Mouse (Mus musculus): ENCODE measurements around the gene C130032M10Rik. TPM values are rescaled to one million over a fixed set of nuclear protein-coding genes. Genes with fewer than 3 reads are reported as not detected.
A peak's percentile ranks its signal among the peaks of the same experiment; 100 is the strongest.

Gene C130032M10Rik
- polyA plus RNA-seq, 1 experiment from 2014 or later: 0.60 TPM

DNA sequence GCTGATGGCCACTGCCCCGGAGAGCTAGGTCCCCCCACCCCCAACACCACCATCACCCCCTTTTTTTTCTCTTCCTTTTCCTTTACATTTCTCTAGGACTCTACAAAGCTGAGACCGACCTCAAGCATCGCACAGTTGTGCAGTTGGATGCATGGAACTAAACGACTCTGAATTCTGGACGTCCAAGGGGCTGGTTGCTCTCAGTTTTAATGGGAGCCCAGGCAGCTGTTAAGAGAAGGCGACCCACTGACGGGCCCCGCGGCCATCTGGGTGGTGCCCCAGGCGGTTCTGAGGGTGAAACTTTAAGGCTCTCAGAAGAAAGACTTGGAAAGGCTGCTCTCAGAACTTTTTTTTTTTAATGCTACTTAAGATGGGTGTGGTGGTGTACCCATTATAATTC lies 49.2 kb downstream of the C130032M10Rik start:
- Histone ChIP-seq H3K27me3 (peaks cover 18% of the 10 kb centered on the region), H3K9me3 (no peaks in the 10 kb centered on the region), H3K4me1 (peaks cover 15% of the 10 kb centered on the region), H3K36me3 (no peaks in the 10 kb centered on the region), H3K4me2 (replicated peaks) (peak overlapping the region; percentile 90), H3K4me3 (peak overlapping the region; percentile 59), H3K9ac (no peak overlapping the region), H3K27ac (no peak overlapping the region)
- ATAC-seq (ENCODE audit: insufficient number of reproducible peaks, insufficient read depth, low FRiP score, low TSS enrichment): no peak
- 2% methylated on average over 10 of the region's 10 CpGs for WGBS

Other genes with a start within 250 kb of the C130032M10Rik start
- not detected in 2 replicates for gene Bcl2a1c, start 185.6 kb upstream of the C130032M10Rik start, polyA plus RNA-seq (2016; fragmentation: Nextera tagmentation; extraction: Ambion mirVana)
- 94.7 and 102 TPM in 2 replicates for gene Crtap, start 125.0 kb upstream of the C130032M10Rik start, polyA plus RNA-seq (2016; fragmentation: Nextera tagmentation; extraction: Ambion mirVana)
- gene Glb1, start 114.6 kb upstream of the C130032M10Rik start, polyA plus RNA-seq (2016; fragmentation: Nextera tagmentation; extraction: Ambion mirVana): 28.3 and 28.9 TPM in 2 replicates
- 10.7 and 11.3 TPM in 2 replicates for gene Tmppe, start 114.6 kb upstream of the C130032M10Rik start, polyA plus RNA-seq (2016; fragmentation: Nextera tagmentation; extraction: Ambion mirVana)
- gene Ccr4, start 10.8 kb upstream of the C130032M10Rik start, polyA plus RNA-seq (2016; fragmentation: Nextera tagmentation; extraction: Ambion mirVana): not detected in 2 replicates
- gene Trim71, start 48.7 kb downstream of the C130032M10Rik start, polyA plus RNA-seq (2016; fragmentation: Nextera tagmentation; extraction: Ambion mirVana): 0.95 and 1.1 TPM in 2 replicates
- gene Cnot10, start 124.5 kb downstream of the C130032M10Rik start, polyA plus RNA-seq (2016; fragmentation: Nextera tagmentation; extraction: Ambion mirVana): 79.7 and 82.6 TPM in 2 replicates
- 77.9 and 89.4 TPM in 2 replicates for gene Dync1li1, start 173.1 kb downstream of the C130032M10Rik start, polyA plus RNA-seq (2016; fragmentation: Nextera tagmentation; extraction: Ambion mirVana)
- 29.1 and 31.8 TPM in 2 replicates for gene Cmtm6, start 215.4 kb downstream of the C130032M10Rik start, polyA plus RNA-seq (2016; fragmentation: Nextera tagmentation; extraction: Ambion mirVana)

Data from embryonic facial prominence, embryonic 12.5 days (tissue).